Mouse (Mus musculus) cerebellum, adult 18-20 months (tissue): ENCODE measurements around the gene Hk2.

Experiments used
- DNase-seq, 2 experiments: peaks; one replicate each; pipeline ENCODE4 v3.0.0; 2021

Hk2 gene

GRCm38 (mm10) chr6:82769704-82770103 lies 4.5 kb downstream of the Hk2 start:
- no peak for DNase-seq

DNA sequence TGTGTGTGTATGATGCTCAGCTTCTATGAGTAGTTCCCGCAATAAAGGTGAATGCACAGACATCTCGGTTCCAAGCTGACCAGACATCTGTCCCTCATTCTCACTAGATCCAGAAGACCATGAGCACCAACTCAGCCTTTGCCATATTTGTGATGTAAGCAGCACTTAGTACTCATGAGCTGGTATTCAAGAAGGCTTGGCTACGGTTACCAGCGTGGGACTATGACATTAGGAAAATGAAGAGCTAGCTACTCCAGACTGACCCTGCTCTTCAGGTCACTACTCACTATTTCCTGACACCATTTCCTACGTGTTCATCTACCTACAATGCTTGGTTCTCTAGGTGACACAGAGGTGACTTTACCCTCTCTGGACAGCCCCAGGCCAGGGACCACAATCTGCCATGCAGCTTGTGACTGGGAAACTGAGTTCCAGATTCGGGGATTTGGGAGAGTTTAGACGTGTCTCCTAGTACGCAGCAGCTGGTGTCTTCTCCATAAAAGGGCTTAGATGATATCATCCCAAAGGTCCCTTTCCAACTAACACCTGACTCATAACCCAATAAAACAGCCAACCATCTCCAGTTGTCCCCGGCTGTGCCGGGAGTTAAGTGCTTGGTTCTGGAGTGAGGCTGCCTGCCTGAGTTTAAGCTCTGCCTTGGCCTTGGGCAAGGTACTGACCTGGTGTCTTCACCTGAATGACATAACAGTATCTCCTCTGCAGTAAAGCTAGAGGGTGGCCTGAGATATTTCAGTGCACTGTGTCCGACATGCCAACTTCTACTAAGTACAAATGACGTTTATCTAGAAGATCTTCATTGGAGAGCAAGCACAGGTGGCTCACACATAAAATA lies 6.3 kb downstream of the Hk2 start:
- no peak for DNase-seq

- no peak for DNase-seq
Observed at GRCm38 (mm10) chr6:82766636-82767035, 7.6 kb downstream of the Hk2 start.

- no peak for DNase-seq
Observed at GRCm38 (mm10) chr6:82765261-82765660, 9.0 kb downstream of the Hk2 start.

GRCm38 (mm10) chr6:82763871-82764503 lies 10.3 kb downstream of the Hk2 start:
- DNase-seq: no peak

GRCm38 (mm10) chr6:82762728-82763127 lies 11.5 kb downstream of the Hk2 start:
- no peak for DNase-seq

DNA sequence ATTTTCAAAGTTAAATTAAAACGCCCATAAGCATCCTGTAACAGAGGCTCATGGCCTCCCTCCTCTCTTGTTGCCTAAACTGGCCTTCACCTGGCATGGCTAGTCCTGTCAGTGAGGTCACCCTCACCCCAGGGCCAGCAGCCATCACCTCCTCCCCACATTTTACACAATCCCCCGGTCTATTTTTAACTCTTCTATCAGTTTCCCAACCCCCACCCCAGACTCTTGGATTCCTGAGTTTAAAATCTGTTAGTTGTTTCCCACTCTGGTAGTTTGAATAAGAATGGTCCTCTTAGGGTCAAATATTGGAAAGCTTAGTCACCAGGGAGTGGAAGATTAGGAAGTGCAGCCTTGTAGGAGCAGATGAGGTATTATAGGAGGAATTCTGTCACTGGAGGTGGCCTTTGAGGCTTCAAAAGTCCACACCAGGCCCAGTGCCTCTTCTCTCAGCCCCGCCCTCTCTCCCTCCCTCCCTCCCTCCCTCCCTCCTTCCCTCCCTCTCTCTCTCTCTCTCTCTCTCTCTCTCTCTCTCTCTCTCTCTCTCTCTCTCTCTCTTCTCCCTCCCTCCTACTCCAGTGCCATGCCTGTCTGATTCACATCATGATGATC lies 13.4 kb downstream of the Hk2 start:
- DNase-seq: no peak

- DNase-seq: peak in 1 of 2 experiments; percentile 30
Observed at GRCm38 (mm10) chr6:82759241-82759640, 15.0 kb downstream of the Hk2 start.

DNA sequence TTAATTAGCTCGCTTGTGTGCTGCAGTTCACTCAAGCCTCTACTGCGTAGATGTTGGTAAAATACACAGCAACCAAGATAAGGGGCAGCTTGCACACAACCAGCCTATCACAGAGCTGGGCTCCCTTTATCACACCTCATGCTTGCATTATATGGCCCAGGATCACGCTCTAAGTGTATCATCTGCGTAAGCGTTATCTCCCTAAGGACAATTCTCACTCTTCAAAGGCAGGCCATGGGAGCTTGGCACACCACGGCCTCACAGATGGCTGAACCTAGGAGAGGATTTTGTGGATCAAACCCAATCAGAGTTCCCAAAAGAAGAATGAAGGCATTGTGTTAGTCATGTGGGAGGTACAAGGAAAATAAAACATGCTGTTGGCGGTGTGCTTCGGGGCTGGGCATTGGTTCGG lies 17.4 kb downstream of the Hk2 start:
- DNase-seq: peak; percentile 39 to 43

DNA sequence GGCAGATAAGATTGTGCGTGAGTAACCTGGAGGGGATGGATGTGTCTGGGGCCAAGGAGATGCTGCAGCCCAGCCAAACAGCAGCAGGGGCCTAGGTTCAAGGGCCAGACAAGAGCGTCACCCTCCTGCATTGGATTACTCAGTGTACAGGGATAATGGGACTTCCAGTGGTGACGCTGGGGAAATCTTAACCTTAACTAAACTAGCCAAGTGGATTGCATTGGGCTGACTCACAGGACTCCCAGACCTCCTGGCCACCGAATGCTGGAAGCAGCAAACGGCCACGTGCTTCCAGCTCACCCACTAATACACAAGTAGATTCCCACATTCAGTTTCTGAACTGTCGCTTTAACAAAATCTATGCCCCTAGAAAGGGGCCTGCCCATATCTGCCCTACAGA lies 18.0 kb downstream of the Hk2 start:
- DNase-seq: no peak

GRCm38 (mm10) chr6:82755338-82755737 lies 18.9 kb downstream of the Hk2 start:
- DNase-seq: no peak

GRCm38 (mm10) chr6:82754769-82755168 lies 19.5 kb downstream of the Hk2 start:
- no peak for DNase-seq

DNA sequence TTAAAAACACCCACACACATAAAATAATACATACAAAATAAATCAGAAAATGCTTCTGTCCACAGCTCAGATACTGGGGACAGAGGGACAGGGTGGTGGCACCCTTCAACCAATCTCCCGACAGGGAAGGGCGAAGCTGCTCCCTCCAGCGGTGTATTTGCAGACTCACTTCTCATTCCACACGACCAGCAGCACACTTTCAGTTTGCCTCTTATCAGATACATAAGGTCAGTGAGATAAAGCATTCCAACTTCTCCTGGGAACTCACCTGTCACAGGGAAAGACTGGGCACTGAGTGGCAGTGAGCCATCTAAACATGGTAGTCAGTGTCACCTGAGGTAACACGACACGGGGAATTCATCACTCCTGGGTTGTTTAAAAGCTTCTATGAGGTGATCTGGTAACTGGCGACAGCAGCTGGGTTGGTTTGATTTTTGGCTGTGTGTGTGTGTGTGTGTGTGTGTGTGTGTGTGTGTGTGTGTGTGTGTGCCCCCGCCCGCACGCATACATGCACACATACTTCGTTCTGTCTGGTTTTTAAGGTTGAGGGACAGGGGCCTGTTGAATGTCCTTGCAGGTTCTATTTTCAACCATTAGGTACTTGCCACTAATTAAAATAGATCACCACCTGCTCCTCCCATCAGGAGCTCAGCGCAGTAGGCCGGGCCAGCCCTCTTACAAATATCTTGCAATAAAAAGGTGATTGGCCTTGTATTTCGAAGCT lies 20.5 kb downstream of the Hk2 start:
- peak; percentile 28 to 32 for DNase-seq

DNA sequence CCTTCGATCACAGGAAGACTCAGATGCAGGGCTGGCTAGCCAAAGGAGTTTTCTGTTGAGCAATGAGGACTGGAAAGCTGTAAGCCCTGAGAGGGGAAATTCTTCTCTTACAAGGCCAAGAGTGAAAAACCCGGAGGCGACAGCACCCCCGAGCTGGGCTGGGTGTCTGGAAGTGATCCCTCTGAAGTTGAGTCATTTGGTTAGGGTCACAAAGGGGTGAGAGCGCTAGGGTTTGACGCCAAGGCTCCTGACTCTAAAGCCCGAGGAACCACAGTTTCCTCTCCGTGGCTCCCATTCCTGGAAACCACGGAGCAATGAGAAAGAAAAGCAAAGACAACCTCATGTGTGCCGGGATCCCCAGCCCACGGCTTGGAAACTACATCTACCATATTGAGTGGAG lies 21.2 kb downstream of the Hk2 start:
- DNase-seq: no peak

GRCm38 (mm10) chr6:82751791-82752190 lies 22.5 kb downstream of the Hk2 start:
- no peak for DNase-seq

- DNase-seq: no peak
Observed at GRCm38 (mm10) chr6:82751031-82751430, 23.2 kb downstream of the Hk2 start.

DNA sequence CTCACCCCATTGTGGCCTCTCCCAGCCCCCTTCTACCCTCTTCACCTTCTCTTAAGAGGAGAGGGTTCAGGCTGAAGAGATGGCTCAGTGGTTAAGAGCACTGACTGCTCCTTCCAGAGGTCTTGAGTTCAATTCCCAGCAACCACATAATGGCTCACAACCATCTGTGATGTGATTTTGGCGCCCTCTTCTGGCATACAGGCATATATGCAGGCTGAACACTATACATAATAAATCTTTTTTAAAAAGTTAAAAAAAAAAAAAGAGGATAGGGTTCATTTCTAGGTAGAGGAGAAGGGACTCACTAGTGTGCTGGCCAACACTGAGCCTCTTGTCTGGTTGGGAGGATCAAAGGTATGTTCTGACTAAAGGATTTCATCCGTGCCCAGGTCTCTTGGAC lies 24.2 kb downstream of the Hk2 start:
- DNase-seq: no peak

DNA sequence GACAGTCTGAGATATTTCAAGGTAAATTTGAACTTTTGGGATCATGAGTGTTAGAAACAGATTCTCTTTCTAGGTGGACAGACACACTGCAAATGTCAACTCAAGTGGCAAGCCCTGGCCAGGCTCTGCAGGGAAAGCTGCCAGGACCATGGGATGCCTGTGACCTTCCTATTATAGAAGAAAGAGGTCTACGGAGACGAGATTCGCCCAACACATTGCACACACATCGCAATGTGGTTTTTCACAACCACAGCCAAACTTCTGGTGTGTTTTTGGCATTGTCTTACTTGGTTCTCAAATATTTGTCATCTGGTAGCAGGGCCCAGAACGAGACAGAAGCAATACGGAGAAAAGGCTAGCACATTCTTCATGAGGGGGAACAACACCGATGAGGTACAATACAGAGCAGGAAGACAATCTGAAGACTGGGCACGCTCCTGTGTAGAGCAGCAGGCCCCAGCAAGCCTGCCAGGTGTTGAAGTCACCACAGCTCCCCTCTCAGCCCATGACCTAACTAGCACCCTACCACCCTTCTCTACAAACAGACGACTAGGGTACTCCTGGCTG lies 26.1 kb downstream of the Hk2 start:
- peak; percentile 12 to 28 for DNase-seq

DNA sequence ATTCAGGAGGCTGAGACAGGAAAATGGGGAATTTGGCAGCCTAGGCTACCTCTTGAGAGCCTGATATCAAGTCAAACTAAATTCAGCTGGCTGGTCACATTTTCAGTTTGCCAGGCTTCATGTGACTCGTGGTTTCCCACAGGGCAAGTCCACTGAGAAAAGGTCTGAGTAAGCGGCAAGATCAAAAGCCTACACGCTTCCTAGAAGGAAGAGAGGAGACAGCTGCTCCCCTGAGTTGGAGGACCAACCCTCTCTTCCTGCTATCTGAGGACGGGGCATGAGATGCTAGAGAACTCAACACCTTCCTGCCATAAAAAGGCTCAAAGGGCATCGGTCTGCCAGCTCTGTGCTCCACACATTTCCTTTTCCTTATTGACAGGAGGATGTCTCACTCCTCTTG lies 27.2 kb downstream of the Hk2 start:
- DNase-seq: no peak

DNA sequence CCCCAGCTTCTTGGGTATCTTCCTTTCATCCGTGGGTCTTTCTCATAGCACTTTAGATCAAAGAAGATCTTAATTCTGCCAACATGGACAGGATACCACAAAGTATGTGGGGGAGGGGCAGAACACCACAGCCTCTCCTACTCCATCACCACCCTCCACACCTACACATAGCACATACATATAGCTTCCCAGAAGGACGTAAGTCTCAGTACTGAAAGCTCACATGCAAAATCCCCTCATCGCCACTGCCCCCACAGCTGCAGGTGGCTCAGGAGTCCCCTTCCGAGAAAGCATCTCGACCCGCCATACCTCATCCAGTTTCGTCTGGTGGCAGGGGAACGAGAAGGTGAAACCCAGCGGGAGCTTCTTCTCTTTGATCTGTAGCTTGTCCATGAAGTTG lies 29.7 kb downstream of the Hk2 start:
- DNase-seq: no peak

DNA sequence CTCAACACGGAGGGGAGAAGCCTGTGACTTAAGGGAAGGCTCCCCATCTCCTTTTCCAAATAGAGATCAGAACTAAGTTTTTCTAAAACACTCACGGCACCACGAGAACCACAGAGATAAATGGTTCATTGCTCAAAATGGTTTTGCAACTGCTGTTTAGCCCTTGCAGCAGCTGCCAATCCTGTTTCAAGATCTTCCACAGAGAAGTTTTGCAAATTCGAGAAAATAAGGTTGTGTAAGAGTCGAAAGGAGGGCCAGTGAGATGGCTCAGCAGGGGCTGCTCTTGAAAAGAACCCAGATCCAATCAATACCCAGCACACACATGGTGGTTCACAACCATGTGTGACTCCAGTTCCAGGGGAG lies 32.8 kb downstream of the Hk2 start:
- no peak for DNase-seq

DNA sequence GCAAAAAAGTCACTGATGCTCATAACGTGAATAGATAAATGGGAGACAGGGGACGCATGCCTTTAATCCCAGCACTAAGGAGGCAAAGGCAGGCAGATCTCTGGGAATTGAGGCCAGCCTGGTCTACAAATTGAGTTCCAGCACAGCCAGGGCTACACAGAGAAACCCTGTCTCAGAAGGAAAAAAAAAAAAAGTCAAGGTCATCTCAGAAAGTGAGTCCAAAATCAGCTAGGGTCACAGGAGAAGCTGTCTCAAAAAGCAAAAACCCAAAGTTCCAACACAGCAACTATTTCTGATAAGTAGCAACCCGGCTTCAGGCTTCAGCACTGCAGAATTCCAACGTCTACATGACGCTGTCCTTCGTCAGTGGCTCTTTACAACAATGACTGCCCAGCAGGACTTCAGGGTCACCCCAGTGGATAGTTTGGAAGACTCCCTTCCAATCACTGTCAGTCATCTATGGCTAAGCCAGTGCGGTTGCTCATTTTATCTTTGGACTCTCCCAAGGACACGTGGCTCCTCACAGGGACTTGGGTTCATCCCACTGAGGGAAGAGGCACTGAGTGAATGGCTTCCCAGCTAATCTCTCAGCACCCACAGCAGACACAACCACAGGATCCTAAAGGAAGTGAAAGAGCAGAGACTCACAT lies 33.3 kb downstream of the Hk2 start:
- DNase-seq: no peak

GRCm38 (mm10) chr6:82740269-82740668 lies 34.0 kb downstream of the Hk2 start:
- DNase-seq: peak; percentile 39 to 60
